Mouse (Mus musculus) cerebellum, adult 2 months (tissue): ENCODE measurements around the gene Pla2g5.

Experiments used
- CTCF ChIP-seq: fragments of 200-500 bp; IDR thresholded peaks from 2 replicates; pipeline ENCODE4 v1.5.1; 2011; ENCODE audit warnings: low read depth, mild to moderate bottlenecking, control low read depth, low read length, moderate library complexity, borderline replicate concordance; ENCODE audit not compliant: insufficient read depth
- POLR2A ChIP-seq: fragments of 200-500 bp; IDR thresholded peaks from 2 replicates; pipeline ENCODE4 v1.6.1; 2011; ENCODE audit warnings: low read length, control low read depth, borderline replicate concordance; ENCODE audit not compliant: insufficient read depth

- no peak for TF ChIP-seq CTCF
- TF ChIP-seq POLR2A: no peak
These were observed 44.2 kb downstream of the Pla2g5 start for GRCm38 (mm10) chr4:138819101-138819500.
